Mouse (Mus musculus): ENCODE data around the gene Cd164l2.

Cd164l2 gene

DNA sequence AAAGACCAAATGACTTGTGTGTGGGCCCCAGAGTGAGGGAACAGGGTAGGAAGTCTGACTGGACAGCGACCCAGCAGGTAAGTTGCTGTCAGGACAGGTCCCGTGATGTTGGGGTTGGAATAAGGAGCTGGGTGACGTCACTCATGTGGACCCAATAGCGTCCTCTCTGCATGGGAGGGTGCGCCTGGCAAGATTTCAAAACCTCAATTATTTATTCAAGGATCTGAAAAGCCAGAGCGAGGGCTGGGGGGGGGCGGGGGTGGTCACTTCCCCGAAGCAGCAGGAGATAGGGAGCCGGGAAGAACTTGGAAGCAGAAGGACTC is 1.3 kb downstream of the Cd164l2 start:
- CTCF ChIA-PET = interaction anchor here (0.6 to 0.9 kb wide), 2 partner anchors 12 to 17 kb away, joined by 3 to 5 read pairs; no protein-coding TSS in a partner anchor

DNA sequence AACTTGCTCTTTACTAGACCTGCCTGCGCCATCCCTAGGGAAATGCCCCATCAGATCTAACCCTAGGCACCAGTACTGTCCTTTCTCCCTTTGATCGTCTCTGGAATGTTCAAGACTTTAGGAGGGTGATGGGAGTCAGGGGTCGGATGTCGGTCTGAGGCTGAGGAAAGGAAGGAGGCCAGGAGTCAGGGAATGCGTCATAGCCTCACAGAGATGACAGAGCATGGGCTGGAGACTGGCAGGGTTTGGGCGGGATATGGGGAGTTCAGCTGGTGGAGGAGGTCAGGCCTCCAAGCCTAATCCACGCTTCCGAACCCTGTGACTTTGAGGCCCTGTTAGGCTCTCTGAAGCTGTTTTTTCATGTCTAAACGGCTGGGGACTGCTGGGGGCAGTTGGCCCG is 1.7 kb downstream of the Cd164l2 start:
- CTCF ChIA-PET = interaction anchor here (0.5 to 0.9 kb wide), 2 partner anchors 12 to 302 kb away, joined by 3 read pairs; no protein-coding TSS in a partner anchor

DNA sequence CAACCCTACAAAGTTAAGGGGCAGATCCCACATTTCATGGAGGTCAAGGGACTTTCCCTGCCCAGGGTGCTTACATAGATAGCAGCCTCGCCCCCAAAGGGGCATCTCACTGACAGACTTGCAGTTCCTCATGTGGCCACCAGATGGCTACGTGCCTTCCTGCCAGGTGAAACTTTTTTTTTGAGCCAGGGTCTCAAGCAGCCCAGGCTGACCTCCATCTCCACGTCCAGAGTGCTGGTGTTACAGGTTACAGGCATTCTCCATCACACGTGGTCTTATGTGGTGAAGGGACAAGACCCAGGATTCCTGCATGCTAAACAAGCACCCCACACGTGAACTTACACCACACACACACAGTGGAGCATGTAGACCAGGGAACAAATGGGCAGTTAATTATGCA is 5.7 kb downstream of the Cd164l2 start:
- CTCF ChIA-PET = interaction anchor here (0.7 to 0.9 kb wide), 3 partner anchors 74 to 161 kb away, joined by 3 to 4 read pairs (median 3); no protein-coding TSS in a partner anchor

DNA sequence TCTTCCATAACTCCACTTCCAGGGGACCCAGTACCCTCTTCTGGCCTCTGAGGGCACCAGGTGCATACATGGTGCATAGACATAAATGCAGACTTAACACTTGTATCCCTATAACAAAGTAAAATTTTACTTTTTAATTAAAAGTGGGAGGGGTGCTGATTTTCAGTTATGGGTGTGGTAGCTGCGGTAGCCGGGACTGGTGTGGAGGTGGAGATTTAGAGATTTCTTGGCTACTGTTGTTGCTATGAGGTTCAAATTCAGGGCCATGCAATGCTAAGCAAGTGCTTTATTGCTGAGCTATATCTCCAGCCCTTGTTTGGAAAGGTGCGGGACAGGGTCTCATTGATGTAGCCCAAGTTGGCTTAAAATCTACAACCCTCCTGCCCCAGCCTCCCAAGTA is 6.8 kb downstream of the Cd164l2 start:
- CTCF ChIA-PET = interaction anchor here (0.6 to 0.9 kb wide), 2 partner anchors 78 to 79 kb away, joined by 3 read pairs; no protein-coding TSS in a partner anchor

DNA sequence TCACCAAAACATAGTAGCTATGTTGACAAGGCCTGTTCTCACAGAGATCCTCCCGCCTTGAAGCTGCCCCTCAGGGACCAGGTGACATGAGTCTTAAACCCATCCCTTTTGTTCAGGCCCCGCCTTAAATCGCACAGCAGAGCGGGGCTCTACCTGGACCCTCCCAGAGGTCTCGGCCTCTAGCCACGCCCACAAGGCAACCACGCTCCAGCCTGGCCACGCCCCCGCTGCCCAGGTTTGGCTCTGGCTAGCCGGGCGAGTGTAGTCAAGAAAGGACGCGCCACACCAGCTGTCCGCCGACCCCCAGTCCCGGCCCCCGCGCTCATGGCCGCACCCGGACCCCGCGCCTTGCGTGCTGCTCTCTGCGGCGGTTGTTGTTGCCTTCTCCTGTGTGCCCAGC is 8.7 kb downstream of the Cd164l2 start:
- CTCF ChIA-PET = interaction anchor here (0.6 kb wide), 1 partner anchor 1489 kb away, joined by 3 read pairs; no protein-coding TSS in a partner anchor

DNA sequence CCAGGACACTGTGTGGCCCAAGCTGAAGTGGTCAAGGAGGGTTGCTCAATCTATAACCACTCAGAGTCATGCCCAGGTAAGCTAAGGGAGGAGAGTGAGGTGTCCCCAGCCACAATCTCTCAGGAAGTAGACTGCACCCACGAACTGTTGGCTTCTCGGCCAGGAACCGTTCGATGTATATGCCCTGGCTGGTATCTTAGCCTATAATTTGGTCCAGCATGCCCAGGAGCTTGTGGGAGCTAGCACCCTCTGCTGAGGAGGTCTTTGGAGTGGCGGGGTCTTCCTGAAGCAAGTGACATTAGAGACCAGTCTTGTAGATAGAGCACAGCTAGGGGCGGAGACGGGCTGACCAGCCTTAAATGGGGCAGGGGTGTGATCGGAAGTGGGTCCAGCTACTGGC is 9.8 kb downstream of the Cd164l2 start:
- CTCF ChIA-PET = no interaction called here

DNA sequence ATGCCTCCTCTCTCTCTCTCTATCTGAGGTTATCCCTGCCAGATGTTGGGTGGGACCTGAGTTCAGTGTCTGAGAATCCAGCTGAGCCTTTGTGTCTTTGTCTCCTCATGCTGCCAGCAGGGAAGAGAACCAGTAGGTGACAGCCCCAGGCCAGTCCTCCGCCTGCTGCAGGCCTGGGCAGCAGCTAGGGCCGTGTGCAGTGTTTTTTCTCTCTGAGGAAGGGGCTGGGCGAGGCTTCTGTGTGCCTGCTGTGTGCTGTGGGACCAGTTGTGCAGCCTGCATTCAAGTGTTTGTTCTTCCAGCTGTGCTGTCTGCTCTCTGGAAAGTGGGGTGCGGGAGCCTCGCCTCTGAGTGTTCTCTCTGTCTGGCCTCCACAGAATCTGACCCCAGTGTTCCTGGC is 11.9 kb downstream of the Cd164l2 start:
- CTCF ChIA-PET = no interaction called here

DNA sequence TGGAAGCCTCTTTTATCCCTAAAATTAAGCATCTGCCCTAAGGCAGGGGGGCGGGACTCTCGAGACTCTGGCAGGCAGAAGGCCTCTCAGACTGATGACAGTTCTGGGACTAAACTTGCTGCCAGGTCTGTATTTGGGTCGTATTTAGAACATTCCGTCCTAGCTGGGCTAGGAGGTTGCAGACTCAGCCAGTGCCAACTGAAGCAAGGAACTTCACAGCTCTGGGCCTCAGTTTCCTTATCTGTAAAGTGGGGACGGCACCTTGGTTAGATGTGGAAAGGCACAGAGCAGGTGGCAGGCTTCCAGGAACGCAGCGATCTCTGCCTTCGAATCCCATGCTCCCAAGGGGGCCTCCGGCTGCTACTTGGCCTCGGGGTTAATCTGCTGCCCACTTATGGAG is 14.1 kb downstream of the Cd164l2 start:
- CTCF ChIA-PET = no interaction called here

DNA sequence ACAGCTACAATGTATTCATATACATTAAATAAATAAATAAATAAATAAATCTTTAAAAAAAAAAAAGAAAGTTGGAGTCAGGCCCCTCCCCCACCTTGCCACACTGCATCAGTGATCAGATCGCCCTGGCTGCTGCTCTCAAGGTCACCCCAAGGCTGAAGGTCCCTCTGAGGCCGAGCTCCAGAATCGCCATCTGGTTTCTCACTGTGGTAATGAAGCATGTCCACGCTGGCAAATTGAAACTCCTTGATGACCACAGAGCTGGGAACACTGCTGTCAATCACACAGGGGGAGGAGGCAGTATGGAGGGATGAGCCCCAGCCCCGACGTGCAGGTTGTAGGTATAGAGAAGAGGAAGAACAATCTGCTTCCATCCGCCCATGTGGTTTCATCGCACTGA is 15.7 kb downstream of the Cd164l2 start:
- CTCF ChIA-PET = interaction anchor here (1.1 kb wide), 1 partner anchor 48 kb away, joined by 4 read pairs; no protein-coding TSS in a partner anchor

DNA sequence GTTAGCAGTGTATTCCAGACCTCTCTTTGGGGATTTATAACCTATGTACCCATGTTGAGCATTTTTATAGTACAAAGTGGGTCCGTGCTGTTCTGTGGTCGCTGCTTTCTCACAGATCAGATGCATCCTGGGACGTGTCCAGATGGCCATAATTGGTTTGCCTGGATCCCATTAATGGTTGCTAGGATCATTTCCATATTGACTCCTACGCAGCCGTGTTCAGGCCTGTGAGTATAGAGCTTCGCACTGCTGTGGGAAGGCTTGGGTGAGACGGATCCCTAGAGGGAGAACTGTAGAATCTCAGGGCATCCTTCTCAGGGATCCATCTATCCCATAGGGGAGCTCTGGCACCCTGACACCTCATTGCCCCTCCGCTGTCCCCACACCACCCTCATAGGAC is 17.7 kb downstream of the Cd164l2 start:
- CTCF ChIA-PET = no interaction called here

DNA sequence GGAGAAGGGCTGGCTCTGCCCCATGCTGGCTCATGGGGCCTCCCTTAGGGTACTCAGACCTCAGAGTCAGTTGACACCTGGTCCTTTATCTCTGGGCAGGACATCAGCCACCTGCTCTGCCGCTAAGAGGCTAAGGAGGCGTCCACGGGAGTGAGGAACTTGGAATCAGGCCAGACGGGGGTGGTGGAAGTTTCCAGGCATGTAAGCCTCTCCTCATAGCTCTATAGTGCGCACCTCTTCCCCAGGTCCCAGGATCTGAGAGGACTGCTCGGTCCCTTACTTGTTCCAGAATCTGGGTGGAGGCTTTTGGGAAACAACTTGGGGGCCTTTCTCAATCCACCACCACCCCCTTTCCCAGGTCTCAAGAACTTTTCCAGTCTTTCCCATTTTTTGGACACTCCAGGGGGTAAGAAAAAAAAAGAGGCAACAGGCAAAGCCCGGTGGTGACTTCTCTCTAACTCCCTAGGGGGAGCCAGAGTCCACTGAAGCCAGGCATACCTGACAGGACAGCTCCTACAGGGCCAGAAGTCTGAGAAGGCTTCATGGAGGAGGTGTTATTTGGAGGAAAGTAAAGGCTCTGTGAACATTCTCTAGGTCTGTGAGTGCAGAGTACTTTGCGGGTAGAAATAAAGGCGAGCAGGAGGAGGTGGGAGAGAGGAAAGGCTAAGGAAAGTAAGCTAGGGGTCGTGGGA is 21.5 kb downstream of the Cd164l2 start:
- CTCF ChIA-PET = interaction anchor here (0.7 kb wide), 1 partner anchor 23 kb away, joined by 3 read pairs; no protein-coding TSS in a partner anchor

DNA sequence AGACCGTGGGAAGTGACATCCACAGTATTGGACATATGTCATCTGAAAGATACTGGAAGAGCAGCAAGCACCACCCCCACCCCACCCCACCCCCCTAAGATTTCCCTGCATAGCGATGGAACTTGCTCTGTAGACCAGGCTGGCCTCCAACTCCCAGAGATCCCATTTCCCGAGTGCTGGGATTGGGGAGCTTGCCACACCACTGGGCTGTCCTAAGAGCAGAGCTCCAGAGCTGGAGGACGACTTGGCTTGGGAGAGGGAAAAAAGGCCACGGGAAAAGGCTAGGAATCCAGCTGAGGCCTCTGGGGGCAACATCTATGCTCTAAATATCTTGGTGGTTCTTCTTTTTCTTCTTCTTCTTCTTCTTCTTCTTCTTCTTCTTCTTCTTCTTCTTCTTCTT is 22.8 kb downstream of the Cd164l2 start:
- CTCF ChIA-PET = interaction anchor here (0.6 kb wide), 1 partner anchor 1616 kb away, joined by 3 read pairs; no protein-coding TSS in a partner anchor

DNA sequence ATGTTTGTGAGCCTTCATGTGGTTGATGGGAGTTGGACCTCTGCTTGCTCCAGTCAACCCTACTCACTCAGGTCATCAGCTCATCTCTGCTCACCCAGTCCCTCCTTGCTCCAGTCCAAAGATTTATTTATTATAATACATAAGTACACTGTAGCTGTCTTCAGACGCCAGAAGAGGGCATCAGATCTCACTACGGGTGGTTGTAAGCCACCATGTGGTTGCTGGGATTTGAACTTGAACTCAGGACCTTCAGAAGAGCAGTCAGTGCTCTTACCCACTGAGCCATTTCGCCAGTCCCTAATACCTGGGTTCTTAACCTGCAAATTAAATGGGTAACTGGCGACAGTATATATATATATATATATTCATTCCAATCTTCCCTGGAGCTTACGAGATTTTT is 23.5 kb downstream of the Cd164l2 start:
- CTCF ChIA-PET = interaction anchor here (0.6 to 1.0 kb wide), 3 partner anchors 63 to 909 kb away, joined by 4 to 26 read pairs (median 5); no protein-coding TSS in a partner anchor

DNA sequence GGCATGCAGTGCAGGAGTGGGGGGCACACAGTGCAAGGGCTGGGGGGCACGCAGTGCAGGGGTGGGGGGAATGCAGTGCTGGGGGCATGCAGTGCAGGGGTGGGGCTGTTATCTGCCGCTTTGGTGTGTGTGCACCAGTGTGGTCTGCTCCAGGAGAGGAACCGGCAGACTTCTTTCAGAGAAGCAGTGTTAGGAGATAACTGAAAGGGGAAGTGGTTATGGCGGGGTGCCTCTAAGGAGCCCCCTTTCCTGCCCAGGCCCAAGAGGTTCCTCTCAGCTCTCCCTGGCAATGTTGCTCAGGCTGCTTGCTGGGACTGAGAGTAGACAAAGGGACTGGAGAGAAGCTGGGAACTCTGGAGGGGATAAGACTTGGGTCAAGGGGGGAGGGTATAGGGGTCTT is 26.0 kb downstream of the Cd164l2 start:
- CTCF ChIA-PET = interaction anchor here (0.6 to 1.4 kb wide), 3 partner anchors 12 to 309 kb away, joined by 3 to 12 read pairs (median 5); no protein-coding TSS in a partner anchor

DNA sequence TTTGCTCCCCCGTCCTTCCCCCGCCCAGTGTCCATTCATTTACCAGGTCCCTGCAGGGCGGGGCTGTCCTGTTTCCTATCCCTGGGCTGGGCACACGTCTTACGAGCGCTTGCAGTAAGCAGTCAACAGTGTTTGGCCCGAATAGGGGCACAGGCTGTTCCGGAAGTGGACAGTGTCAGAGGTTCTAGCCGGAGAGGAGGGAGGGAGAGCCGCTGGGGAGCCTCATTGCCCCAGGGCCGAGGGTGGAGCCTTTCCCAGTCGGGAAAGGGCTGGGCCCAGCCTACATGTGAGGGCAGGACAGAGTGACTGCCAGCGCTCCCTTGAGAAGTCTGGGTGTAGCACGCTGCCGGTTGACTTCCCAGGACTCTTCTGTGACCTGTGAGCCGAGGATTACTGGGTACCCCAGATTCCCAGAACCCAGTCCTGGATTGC is 28.6 kb downstream of the Cd164l2 start, which contains the start of gene Map3k6:
Map3k6 (plus strand) TSS at position 329 of the 432 bp plus-strand sequence.
- CTCF ChIA-PET = interaction anchor here (1.4 to 1.7 kb wide), 2 partner anchors 9 to 32 kb away, joined by 4 read pairs; no protein-coding TSS in a partner anchor

DNA sequence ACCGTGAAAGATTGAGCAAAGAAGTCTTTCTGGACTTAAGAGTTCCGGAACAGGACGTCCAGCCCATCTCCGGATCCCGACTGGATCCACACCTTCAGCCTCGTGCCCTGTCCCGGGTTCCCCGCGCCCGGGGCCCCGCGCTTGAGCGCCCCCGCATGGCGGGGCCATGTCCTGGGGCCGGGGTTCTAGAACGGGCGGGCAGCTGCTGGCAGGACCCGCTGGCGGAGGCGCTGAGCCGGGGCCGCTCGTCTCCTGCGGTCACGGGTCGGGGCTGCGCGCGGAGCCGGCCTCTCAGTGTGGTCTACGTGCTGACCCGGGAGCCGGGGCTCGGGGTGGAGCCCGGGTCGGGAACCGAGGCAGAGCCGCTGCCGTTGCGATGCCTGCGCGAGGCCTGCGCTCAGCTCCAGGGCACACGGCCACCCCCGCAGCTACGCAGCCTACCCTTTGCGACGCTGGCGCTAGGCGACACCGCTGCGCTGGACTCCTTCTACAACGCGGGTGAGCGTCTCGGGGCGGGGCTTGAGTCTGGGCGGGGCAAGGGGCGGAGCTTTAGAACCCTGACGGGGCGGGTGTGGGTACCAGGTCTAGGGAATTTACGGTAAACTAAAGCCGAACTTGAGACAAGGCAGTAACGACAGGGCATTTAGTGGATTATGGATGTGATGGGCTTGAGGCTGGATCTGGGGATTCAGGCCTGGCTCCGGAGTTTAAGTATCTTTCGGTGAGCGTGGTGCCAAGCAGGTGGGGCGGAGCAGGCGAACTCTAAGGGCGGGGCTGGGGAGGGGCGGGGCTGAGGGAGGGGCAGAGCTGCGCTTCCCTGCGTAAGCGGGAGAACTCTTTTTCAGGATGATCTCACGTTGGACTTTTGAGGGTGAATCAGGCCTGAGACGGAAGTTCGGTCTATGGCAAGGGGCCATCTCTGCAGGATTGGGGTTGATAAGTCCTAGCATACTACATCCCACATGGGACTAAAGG is 29.3 kb downstream of the Cd164l2 start:
- CTCF ChIA-PET = interaction anchor here (1.4 to 1.7 kb wide), 2 partner anchors 8 to 33 kb away, joined by 4 read pairs; no protein-coding TSS in a partner anchor

DNA sequence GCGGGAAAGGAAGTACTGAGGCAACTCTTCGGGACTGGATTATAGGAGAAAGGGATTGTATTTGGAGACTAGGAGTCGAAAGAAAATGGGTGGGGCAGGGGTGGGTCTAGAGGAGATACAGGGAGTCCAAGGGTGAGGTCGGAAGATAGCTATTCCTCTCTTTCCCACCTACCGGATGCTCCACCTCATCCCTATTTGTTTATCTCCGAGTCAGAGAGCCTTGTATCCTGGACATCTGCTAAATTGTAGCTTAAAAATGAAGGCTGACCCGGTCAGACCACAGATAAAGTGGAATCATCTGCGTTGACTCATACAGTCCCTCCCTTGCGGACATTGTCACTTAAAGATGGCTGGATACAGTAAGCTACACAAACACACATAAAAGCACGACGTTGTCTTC is 30.0 kb downstream of the Cd164l2 start:
- CTCF ChIA-PET = interaction anchor here (1.7 kb wide), 1 partner anchor 33 kb away, joined by 4 read pairs; no protein-coding TSS in a partner anchor

DNA sequence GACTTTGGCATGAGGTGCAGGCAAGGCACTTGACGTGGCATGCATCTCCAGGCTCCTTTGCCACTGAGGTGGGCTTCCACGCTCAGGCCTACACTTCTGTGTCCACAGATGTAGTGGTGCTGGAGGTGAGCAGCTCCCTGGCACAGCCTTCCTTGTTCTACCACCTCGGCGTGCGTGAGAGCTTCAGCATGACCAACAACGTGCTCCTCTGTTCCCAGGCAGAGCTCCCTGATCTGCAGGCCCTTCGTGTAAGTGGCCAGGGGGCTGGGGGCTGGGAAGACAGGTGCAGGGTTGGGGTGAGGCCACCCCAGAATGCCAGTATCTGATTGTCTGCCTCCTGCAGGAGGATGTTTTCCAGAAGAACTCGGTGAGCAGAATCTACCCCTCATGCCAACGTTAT is 30.8 kb downstream of the Cd164l2 start:
- CTCF ChIA-PET = interaction anchor here (0.8 kb wide), 1 partner anchor 43 kb away, joined by 5 read pairs; no protein-coding TSS in a partner anchor

DNA sequence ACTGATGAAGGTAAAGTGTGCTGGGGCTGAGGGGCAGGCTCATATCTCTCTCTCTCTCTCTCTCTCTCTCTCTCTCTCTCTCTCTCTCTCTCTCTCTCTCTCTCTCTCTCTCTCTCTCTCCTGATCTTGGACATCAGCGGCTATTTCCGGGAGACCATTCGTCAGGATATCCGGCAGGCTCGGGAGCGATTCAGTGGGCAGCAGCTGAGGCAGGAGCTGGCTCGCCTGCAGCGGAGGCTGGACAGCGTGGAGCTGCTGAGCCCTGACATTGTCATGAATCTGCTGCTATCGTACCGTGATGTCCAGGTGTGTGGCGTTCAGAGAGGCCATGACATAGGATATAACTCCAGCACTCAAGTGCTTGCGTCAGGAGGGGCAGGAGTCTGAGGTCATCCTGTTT is 31.6 kb downstream of the Cd164l2 start:
- CTCF ChIA-PET = interaction anchor here (0.6 to 0.8 kb wide), 3 partner anchors 18 to 309 kb away, joined by 5 to 6 read pairs (median 5); no protein-coding TSS in a partner anchor

DNA sequence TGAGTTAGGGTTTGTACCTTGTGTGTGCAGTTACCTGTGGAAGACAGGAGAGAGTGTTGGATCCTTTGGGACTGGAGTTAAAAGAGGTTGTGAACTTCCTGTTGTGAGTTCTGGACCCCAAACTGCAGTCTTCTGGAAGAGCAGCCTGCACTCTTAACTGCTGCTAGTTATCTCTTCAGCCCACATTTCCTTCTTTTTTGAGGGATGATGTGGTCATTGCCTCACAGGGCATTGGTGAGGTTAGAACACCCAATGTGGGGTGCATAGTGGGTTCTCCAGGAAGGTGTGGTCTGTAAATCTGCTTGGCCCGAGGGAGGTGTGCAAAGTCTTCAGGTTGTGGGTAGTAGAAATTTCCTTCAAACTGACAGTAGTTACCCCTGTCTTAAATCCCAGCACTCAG is 32.4 kb downstream of the Cd164l2 start:
- CTCF ChIA-PET = no interaction called here

DNA sequence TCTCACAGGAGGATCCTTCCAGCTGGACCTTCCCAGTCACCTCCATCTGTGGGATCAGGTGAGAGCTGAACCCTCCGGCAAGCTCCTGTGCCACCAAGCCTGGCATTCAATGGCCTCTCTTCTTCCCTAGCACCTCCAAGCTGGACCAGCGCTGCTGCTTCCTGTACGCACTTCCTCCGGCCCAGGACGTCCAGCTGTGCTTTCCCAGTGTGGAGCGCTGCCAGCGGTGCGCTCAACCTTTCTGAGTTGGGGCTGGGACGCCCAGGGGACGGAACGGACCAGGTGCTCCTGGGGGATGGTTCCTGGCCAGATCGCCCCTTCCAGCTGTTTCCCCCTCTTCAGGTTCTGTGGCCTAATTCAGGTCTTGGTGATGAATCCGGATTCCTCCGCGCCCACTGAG is 35.1 kb downstream of the Cd164l2 start:
- CTCF ChIA-PET = no interaction called here

Measured in spleen, embryonic (tissue).